Mouse (Mus musculus) forebrain, postnatal 0 days (tissue): ENCODE data around the gene Tdrd7. TPM values are rescaled to one million over a fixed set of nuclear protein-coding genes. Genes with fewer than 3 reads are reported as not detected.

Experiments
- ATAC-seq: fragments of 200-750 bp; cut with Nextera tagmentation; 2 replicates; pipeline ENCODE4 v1.8.0; 2017; ENCODE audit warnings: mild to moderate bottlenecking, moderate library complexity
- DNase-seq: peaks from one replicate; pipeline ENCODE4 v3.0.0-alpha.2; 2015
- H3K27ac ChIP-seq: fragments of 300-500 bp; sonication (generic); 2 replicates; pipeline ENCODE4 v1.5.1; 2014; ENCODE audit warnings: low read depth, mild to moderate bottlenecking, antibody characterized with exemption, low read length, moderate library complexity, mixed read lengths
- H3K27me3 ChIP-seq: fragments of 300-500 bp; sonication (generic); 2 replicates; pipeline ENCODE4 v1.6.1; 2014; ENCODE audit warnings: mild to moderate bottlenecking, low read length, mixed read lengths; ENCODE audit not compliant: insufficient read depth
- H3K36me3 ChIP-seq: fragments of 300-500 bp; sonication (generic); 2 replicates; pipeline ENCODE4 v1.6.1; 2014; ENCODE audit warnings: mild to moderate bottlenecking, moderate library complexity; ENCODE audit not compliant: insufficient read depth
- H3K4me1 ChIP-seq: fragments of 300-500 bp; sonication (generic); 2 replicates; pipeline ENCODE4 v1.6.1; 2014; ENCODE audit warnings: antibody characterized with exemption; ENCODE audit not compliant: insufficient read depth
- H3K4me2 ChIP-seq: fragments of 300-500 bp; sonication (generic); 2 replicates; pipeline ENCODE4 v1.6.1; 2014; ENCODE audit warnings: low read depth, mild to moderate bottlenecking, moderate library complexity
- H3K4me3 ChIP-seq: fragments of 300-500 bp; sonication (generic); 2 replicates; pipeline ENCODE4 v1.5.1; 2014; ENCODE audit warnings: low read depth, low read length, mixed read lengths
- H3K9ac ChIP-seq: fragments of 300-500 bp; sonication (generic); 2 replicates; pipeline ENCODE4 v1.6.1; 2014; ENCODE audit warnings: mild to moderate bottlenecking
- H3K9me3 ChIP-seq: fragments of 300-500 bp; sonication (generic); 2 replicates; pipeline ENCODE4 v1.6.1; 2016; ENCODE audit warnings: low read length
- CTCF ChIP-seq: sonication (generic); IDR thresholded peaks from 2 replicates; pipeline ENCODE4 v1.5.1; 2016; ENCODE audit warnings: antibody characterized with exemption, control low read depth, low read depth
- WGBS: fragments of 180-500 bp; shearing (Covaris S2); extraction: QIAGEN DNeasy Blood & Tissue Kit; methylation state at CpG from one replicate; pipeline ENCODE4 v1.1.7; 2014; 5-methylcytosine and 5-hydroxymethylcytosine counted together
- polyA plus RNA-seq: library from polyadenylated mRNA; unstranded; fragments of >200 nt; fragmentation: Nextera tagmentation; extraction: Ambion mirVana; gene quantifications from 2 replicates; pipeline ENCODE4 v1.2.1, GENCODE M21; 2015
- total RNA-seq: library from RNA; depleted of rRNA; stranded (reverse); fragments of >200 nt; gene quantifications from 2 replicates; pipeline ENCODE4 v1.2.3, GENCODE M21; 2014; rRNA removed

The Tdrd7 gene
- total RNA-seq (27.9 and 39.1 TPM in 2 replicates), polyA plus RNA-seq (15.1 and 21.3 TPM in 2 replicates)

DNA sequence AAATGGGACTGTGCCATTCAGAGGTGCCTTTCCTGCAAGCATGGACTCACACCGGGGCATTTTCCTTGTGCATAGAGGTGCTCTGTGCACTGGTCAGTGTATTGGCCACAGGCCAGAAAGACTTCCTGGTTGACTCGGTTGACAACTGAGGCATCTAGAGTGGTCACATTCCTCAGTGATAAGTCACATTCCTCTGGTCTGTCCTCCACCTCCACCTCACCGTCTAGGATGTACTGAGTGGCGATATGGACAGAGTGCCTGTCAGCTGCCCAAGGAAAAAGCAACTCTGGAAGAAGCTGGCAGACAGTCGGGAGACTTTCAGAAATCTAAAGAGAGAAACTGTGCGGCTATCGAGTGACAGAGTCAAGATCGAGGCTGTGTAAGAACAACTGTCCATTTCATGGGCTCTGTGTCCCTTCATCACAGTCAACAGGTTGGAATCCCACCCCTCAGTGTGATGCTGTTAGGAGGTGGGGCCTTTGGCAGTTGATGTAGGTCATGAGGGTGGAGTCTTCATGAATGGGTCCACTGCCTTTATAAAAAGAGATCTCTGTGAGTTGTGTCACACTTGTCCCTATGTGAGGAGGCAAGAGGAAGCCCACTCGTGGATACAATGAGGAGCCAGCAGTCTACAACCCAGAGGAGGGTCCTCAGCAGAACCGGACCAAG, at the start of gene Tdrd7:
Gene Tdrd7 (plus strand): TSS at position 564 of the 669 bp plus-strand sequence.
- H3K4me1 ChIP-seq: no peaks in the 10 kb centered on the region
- no peak within 1 kb of the TSS for H3K27ac ChIP-seq
- WGBS: 82% methylated on average over 10 of the region's 10 CpGs
- no peak for ATAC-seq
- H3K4me3 ChIP-seq: no peak within 1 kb of the TSS
- H3K4me2 ChIP-seq: no peak within 1 kb of the TSS
- no peak for TF ChIP-seq CTCF
- H3K36me3 ChIP-seq: no peaks in the 10 kb centered on the region
- no peak for DNase-seq
- H3K9ac ChIP-seq: no peak within 1 kb of the TSS
- H3K9me3 ChIP-seq: no peaks in the 10 kb centered on the region
- no peaks in the 10 kb centered on the region for H3K27me3 ChIP-seq

DNA sequence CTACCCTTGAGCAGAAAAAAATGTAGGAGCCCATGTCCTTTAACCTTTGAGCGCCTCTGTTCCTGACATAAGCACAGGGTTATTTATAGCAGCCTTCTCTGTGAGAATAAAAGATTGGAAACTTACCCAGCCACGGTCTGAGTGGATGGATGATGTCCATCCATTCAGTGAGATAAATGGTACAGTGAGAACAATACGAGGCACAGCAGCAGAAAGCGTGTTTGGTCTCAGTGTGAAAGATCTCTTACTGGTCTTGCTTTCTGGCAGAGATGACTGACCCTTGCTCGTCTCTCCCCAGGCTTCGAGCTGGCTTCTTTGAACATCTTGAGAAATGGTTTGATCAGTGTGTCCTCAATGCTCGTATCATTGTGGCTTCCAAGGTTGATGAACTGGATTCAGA, 48.0 kb upstream of the Tdrd7 start:
- H3K27me3 ChIP-seq: no peaks in the 10 kb centered on the region
- H3K27ac ChIP-seq: no peak overlapping the region
- DNase-seq (no peak), ATAC-seq (no peak)
- H3K4me2 ChIP-seq: no peak overlapping the region
- no peak overlapping the region for H3K4me3 ChIP-seq
- no peak for TF ChIP-seq CTCF
- H3K9me3 ChIP-seq: no peaks in the 10 kb centered on the region
- H3K4me1 ChIP-seq: no peaks in the 10 kb centered on the region
- WGBS: 77% methylated on average over 7 of the region's 7 CpGs
- H3K9ac ChIP-seq: no peak overlapping the region
- no peaks in the 10 kb centered on the region for H3K36me3 ChIP-seq

DNA sequence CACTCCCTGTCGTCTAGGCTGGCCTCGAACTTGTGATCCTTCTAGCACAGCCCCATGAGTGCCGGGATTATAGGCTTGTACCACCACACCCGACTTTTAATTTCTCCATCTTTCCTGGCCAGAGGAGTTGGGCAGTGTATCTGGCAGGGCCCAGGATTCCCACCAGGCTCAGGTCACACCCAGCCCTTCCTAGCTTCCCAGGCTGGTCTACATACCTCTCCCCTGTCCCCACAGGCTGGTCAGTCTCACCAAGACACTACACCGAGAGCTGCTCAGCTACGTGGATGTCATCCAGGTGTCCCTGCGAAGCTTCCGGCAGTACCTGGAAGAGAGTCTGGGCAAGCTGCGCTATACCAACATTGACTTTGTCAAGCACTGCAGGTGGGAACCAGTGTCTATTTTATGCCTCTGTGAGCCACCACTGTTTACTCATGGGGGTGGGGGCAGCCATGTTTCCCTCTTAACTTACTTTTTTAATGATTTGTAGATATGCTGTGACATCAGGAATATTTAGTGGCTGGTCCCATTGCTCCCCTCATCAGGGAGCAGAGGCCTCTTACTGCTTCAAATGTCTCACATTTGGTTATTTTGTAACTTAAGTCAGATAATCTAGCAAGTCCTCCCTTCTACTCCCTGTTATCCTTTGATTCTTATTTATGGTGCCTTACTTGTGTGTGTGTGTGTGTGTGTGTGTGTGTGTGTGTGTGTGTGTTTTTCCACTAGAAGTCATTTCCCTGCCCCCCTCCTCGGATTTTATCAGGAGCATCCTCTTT, 43.3 kb upstream of the Tdrd7 start:
- no peak overlapping the region for H3K4me2 ChIP-seq
- TF ChIP-seq CTCF: no peak
- no peak overlapping the region for H3K9ac ChIP-seq
- H3K4me3 ChIP-seq: no peak overlapping the region
- no peak overlapping the region for H3K27ac ChIP-seq
- no peaks in the 10 kb centered on the region for H3K9me3 ChIP-seq
- DNase-seq: no peak
- WGBS: 87% methylated on average over 10 of the region's 10 CpGs
- H3K27me3 ChIP-seq: no peaks in the 10 kb centered on the region
- no peaks in the 10 kb centered on the region for H3K36me3 ChIP-seq
- ATAC-seq: no peak
- H3K4me1 ChIP-seq: no peaks in the 10 kb centered on the region

DNA sequence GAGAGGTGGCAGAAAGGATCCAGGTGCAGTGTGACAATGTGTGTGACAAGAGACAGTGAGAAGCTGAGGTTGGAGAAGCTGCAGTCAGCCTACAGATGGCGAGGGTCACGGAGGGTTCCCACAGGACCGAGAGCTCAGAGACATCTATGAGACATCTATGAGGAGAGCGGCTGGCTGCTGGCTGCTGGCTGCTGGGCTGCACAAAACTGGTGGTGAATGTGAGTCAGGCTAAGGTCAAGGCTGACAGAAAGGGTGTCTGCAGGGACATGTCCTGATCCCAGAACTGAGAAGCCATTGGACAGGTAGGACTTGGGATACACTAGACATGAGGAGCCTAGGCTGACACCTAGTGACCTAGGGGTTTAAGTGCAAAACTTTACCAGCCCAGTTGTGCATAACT, 41.1 kb upstream of the Tdrd7 start:
- Histone ChIP-seq H3K27me3 (no peaks in the 10 kb centered on the region), H3K4me2 (no peak overlapping the region), H3K9me3 (no peaks in the 10 kb centered on the region), H3K4me3 (no peak overlapping the region), H3K27ac (no peak overlapping the region), H3K36me3 (no peaks in the 10 kb centered on the region), H3K4me1 (no peaks in the 10 kb centered on the region), H3K9ac (no peak overlapping the region)
- ATAC-seq: no peak
- no peak for TF ChIP-seq CTCF
- DNase-seq: no peak
- WGBS: 89% methylated on average over 4 of the region's 4 CpGs

DNA sequence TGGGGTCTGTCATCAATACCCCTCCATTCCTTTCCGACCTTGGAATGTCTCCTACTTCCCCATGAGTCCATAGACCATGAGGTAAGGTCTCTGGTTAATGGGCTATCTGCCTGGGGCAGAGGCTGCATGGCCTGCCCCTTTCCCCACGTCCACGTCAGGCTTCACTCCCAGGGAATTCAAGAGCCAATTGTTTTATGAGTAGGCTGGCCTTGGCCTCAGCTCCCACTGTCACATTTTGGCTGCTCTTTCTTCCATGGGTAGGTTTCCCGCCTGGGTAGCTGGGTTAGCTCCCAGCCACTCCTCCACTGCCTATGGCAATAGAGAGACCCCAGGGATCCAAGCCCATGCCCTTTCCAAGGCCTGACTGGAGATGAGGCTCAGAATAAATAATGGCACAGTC, 36.6 kb upstream of the Tdrd7 start:
- no peaks in the 10 kb centered on the region for H3K36me3 ChIP-seq
- H3K4me2 ChIP-seq: no peak overlapping the region
- no peaks in the 10 kb centered on the region for H3K27me3 ChIP-seq
- DNase-seq: no peak
- H3K9me3 ChIP-seq: no peaks in the 10 kb centered on the region
- H3K4me3 ChIP-seq: no peak overlapping the region
- H3K27ac ChIP-seq: no peak overlapping the region
- ATAC-seq: no peak
- 72% methylated on average over 4 of the region's 4 CpGs for WGBS
- no peak overlapping the region for H3K9ac ChIP-seq
- TF ChIP-seq CTCF: no peak
- no peaks in the 10 kb centered on the region for H3K4me1 ChIP-seq

DNA sequence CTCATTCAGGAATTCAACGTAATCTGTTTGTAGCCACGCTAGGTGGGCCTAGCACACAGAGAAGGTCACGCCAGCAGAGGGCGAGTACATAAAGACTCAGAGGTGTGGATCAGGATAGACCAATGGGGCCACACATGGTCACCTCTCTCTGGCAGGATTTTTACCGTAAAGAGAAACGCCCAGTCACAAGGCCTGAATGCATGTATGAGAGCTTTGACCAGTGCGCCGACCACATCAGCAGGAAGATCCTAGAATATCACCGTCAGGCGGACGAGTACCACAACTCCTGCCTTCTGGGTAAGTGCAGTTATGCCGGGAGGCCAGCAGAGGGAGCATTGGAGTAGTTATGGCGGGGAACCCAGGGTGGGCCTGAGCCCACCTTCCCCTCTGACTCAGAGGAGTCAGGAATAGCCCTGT, 23.5 kb upstream of the Tdrd7 start:
- peak; percentile 77 for ATAC-seq
- TF ChIP-seq CTCF: peak; percentile 84
- Histone ChIP-seq H3K4me1 (no peaks in the 10 kb centered on the region), H3K9me3 (no peaks in the 10 kb centered on the region), H3K36me3 (no peaks in the 10 kb centered on the region), H3K4me2 (no peak overlapping the region), H3K9ac (no peak overlapping the region), H3K27me3 (no peaks in the 10 kb centered on the region), H3K27ac (no peak overlapping the region), H3K4me3 (no peak overlapping the region)
- 28% methylated on average over 13 of the region's 13 CpGs for WGBS
- DNase-seq: peak; percentile 62

DNA sequence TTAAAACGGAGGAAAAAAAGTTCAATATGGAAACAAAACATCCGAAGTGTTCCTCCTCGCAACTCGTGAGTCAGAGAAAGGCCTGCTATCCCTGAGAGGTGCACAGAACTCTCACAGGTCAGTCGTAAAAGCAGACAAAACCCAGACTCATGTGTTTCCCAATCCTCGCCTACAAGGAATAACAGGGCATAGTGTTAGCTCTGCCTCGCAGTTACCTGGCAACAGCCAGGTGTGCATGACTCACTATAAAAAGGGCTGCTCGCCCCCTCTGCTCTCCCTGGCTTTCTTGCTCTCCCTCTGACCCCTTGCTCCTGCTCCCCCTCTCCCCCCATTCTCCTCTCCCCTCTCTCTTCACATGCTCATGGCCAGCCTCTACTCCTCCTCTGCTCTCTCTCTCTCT, 17.4 kb upstream of the Tdrd7 start:
- no peak for TF ChIP-seq CTCF
- Histone ChIP-seq H3K36me3 (no peaks in the 10 kb centered on the region), H3K4me1 (no peaks in the 10 kb centered on the region), H3K9me3 (no peaks in the 10 kb centered on the region), H3K27ac (no peak overlapping the region), H3K4me3 (no peak overlapping the region), H3K27me3 (no peaks in the 10 kb centered on the region), H3K4me2 (no peak overlapping the region), H3K9ac (no peak overlapping the region)
- no peak; the same call in 1 of the 2 replicates for ATAC-seq
- WGBS: 74% methylated on average over 8 of the region's 8 CpGs
- no peak for DNase-seq
